Mouse (Mus musculus): ENCODE data around the gene Slc6a3. TPM values are rescaled to one million over a fixed set of nuclear protein-coding genes. Genes with fewer than 3 reads are reported as not detected.

Gene Slc6a3
- under 1 TPM in 1 of 4 experiments, not detected in 3; 0.15 TPM for total RNA-seq (2022)

DNA sequence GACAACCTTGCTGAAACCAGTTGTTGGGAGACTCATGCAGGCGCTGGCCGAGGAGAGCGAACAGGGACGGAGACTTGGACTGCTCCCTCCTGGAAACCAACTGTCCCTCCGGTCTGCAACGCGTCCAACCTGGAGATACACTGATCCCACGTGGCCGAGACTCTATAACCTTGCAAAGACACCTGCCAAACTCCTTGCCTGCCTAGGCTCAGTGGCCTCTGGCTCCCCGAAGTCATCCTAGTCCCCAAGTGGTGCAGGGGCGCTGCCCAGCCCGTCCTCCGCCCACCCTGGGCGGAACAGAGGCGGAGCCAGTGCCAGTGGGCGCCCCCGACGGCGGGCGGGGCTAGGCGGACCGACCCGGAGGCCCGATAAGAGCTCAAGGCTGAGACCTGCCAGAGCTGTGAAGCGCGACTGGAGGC, at the start of gene Slc6a3:
Slc6a3 (plus strand) TSS at position 345 of the 419 bp plus-strand sequence.
- DNase-seq = peak; percentile 60

DNA sequence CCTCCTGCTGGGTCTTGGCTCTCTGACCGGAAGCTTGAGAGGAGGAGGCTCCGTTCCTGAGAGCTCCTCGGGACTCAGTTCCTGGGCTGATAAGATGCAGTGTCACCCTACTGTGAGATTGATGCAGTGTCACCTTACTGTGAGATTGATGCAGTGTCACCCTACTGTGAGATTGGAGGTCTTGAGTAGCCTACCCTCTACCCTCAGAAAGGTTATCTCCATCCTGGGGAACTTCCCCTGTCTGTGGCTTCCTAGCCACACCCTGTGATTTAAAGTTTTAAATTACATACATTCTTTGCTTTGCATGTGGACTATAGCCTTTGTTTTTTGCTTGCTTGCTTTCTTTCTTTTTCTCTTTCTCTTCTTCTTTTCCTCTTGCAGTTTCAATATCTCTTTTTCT, 48.4 kb upstream of the Slc6a3 start:
- DNase-seq = no peak

DNA sequence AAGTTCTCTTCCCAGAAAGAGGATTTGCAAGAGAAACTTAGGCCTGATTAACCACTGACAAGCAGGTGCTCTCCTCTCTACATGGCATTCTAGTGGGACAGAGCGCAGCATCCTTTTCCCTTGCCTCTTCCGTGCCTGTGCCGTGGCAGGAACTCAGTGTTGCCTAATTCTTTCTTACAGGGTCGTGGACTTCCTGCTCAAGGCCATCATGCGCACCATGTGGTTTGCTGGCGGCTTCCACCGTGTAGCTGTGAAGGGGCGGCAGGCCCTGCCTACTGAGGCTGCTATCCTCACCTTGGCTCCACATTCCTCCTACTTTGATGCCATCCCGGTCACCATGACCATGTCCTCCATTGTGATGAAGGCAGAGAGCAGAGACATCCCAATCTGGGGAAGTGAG, 47.8 kb upstream of the Slc6a3 start:
- DNase-seq = no peak

DNA sequence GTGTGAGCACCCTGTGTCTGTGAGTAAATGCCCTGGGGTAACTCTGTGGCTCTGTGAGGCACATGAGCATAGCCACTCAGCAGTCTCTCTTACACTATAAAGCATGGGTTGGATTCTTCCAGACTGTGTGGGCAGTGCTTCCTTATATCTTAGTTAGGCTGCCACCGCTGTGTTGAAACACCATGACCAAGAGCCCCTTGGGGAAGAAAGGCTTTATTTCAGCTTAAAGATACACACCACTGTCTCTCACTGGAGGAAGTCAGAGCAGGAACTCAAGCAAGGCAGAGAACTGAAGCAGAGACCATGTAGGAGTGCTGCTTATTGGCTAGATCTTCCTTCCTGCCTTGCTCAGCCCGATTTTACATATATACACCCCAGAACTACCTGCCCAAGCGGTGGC, 46.6 kb upstream of the Slc6a3 start:
- DNase-seq = no peak

DNA sequence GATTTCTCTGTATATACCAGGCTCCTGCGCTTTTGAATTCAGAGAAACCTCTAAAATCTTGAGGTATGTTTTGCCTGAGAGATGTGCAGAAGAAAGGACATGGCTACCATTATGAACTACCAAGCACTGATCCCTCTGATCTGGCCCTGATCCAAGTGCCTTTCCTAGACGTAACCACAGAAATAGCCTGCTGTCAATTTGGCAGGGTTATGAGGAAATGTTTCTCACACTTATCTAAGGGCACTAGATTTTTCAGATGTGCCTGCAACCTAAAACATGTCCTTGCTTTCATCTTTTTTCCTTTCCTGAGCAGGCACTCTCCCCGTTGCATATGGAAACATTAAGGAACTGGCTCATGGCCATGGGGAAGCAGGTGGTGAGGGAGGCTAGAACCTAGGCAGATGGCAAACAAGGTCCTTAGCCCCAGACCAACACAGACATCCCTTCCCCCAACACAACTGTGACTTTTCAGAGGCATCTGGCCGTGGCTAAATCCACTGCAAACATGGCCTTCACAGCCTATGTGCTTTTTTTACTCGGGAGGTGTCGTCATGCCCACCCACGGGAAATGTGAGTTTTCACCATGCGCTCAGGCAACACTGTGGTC, 45.9 kb upstream of the Slc6a3 start:
- DNase-seq = no peak

DNA sequence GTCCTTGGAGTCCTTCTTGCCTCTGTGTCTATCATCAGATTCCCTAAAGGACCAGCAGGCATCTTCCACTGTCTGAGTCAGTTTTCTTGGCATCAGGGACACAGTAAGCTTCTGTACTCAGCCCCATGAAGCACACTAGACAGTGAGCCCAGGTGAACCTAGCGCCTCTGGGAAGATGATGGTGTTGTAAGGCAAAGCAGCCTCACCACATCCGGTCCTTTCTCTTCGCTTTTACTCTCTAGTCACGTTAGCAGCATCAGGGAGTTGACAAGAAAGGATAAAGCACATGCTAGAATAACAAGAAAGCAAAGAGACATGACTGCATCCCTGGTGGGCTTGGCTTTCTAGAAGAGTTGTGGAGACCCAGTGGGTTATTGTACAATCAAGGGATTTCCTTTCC, 43.4 kb upstream of the Slc6a3 start:
- no peak for DNase-seq

DNA sequence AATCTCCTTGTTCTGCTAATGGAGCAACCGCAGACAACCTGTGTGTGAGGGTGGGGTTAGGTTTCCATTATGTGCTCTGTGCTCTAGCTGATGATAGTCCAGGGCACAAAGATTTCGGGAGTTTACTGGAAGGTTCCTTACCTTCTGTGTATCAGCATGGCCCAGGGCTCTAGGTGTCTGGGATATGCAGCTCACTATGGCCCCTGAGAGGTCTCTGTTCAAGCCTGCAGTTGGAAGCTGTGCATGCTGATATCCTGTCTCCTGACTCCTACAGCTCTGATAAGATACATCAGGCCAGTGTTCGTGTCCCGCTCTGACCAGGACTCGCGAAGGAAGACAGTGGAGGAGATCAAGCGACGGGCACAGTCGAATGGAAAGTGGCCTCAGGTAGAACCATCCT, 42.0 kb upstream of the Slc6a3 start:
- DNase-seq = no peak

DNA sequence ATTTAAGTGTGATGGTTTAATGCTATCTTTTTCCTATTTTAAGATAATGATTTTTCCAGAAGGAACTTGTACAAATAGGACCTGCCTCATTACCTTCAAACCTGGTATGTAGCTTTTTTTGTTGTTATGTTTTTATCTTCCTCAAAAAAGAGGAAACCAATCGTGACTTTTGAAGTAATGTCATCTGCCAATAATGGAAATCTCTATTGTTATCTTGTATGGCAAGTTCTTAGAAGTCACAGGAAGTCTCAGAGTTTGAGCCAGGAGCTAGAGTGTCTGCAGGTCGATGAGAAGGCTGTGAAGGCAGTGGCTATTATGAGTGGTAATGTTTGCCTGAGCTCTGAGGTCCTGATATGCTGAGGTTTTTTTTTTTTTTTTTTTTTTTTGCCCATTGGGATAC, 40.4 kb upstream of the Slc6a3 start:
- DNase-seq = no peak

DNA sequence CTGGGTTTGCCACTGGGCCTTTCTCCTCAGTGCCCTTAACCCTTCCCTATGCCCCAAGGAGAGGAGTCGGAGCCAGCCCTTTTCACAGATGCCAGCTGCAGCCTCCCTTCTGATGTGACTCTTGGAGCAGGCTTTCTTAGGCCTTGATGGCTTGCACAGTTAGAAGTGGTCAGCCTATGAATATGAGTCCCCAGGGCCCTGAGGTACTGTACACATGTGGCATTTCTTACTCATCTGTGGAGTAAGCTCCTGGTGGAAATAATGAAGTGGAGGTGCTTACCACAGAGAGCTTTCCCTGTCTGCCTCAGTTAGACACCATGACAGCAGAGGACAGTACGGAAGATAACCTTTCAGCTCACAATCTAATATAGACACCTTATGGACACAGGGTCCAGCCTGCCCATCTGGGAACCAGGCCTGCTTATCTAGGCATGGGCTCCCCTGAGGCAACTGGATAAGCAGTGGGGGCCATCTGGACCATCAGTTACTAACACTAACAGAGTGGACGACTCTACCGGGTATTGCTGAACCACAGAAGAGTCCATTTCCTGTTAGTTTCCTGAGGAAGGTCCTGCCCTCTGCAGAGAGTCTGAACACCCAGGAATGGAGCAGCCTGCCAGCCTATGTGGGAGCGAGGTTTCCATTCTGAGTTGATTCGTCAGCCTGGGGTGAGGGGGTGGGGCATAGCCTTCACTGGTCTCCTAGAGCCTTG, 36.5 kb upstream of the Slc6a3 start:
- DNase-seq = no peak

DNA sequence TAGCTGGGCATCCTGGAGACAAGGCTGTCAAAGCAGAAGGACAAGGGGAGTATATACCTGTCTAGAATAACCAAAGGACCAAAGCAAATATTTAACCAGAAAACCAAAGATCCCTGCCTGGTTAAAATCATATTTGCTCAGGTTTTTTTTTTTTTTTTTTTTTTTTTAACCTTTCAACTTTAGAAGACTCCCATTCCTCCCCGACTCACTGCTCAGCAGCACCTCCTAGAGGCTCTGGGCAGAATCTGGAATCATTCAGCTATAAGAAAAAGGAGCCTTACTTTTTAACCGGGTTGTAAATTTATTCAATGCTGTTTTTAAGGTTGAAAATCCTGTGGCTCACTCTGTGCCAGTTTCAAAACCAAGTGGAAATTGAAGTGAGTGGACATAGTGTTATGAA, 33.8 kb upstream of the Slc6a3 start:
- DNase-seq = no peak

DNA sequence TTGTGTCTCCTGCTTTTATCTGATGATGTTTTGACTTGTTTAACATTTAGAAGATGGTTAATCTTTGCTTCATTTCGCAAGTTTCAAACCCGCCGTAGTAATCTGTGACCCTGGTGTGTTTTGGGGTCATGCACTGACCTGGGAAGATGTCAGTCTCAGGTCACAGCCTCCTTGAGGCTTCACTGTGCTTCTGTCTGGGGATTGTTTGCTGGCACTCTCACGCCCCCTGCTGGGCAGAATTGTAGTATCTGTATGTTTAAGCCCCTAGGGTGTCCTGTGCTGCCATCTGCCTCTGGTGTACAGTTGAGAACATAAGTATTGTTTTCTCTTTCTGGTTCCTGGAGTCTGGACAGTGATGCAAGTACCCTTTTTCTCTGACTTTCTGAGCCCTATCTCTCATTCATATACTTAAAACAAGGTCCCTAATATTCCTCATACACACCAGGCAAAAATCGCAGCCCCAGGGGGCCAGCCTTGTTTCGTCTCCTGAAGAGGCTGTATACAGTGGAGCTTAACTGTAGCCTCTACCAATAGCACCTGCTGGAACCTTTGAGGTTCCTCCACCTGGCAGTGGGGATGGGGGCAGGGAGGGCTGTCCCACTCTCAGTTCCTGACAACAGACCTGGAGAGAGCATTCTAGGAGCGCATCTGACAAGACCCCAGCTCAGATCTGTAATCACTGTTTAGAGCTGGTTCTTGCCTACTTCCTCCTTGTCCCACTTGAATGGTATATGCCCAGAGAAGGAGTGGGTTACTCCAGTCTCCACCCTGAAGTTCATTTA, 30.7 kb upstream of the Slc6a3 start:
- DNase-seq = peak; percentile 64

DNA sequence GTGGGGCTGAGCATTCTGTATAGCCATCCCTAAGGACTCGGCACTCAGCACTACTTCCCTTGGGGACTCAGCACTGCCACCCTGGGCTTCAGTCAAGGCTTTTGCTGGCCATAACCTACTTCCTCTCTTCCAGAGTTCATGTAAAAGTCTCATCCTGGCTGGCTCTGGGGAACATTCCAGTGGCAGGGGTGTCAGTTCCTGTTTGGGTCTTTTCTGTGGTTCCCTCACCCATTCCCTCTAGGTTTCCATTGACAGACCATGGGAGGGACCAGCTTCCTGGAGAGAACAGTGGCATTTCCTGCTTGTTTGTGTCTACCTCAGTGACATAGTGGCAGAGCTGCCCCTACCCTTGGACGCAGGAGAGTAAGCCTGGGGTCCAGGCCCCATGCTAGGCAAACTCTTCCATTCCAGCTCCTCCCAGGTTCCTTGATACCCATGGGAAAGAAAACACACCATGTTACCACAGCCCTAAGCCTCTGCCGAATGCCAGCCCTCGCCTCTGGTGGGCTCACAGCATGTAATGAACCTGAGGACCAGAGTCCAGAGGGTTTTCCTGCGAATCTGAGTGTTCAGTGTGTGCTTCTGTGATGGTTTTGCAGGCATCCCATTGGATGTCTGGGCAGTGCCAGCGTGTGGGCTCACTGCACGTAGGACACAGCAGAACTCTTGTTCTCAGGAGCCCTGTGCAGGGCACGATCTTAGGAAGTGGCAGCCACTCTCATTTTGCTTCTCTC, 27.6 kb upstream of the Slc6a3 start:
- peak; percentile 17 for DNase-seq

DNA sequence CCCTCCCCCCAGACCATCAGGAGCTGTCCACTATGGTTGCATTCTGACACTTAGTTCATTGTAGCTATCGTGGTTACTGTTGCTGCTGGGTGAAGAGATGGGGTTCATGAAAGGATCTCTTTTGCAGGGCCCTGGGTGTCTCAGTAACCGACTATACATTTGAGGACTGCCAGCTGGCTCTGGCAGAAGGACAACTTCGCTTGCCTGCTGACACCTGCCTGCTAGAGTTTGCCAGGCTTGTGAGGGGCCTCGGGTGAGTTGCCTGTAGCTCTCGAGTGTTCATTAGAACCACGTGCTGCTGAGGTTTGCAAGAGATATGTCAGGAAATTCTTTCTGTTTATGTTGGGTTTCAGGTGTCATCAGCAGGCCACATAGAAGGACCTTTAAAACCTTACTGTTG, 26.7 kb upstream of the Slc6a3 start:
- no peak for DNase-seq

DNA sequence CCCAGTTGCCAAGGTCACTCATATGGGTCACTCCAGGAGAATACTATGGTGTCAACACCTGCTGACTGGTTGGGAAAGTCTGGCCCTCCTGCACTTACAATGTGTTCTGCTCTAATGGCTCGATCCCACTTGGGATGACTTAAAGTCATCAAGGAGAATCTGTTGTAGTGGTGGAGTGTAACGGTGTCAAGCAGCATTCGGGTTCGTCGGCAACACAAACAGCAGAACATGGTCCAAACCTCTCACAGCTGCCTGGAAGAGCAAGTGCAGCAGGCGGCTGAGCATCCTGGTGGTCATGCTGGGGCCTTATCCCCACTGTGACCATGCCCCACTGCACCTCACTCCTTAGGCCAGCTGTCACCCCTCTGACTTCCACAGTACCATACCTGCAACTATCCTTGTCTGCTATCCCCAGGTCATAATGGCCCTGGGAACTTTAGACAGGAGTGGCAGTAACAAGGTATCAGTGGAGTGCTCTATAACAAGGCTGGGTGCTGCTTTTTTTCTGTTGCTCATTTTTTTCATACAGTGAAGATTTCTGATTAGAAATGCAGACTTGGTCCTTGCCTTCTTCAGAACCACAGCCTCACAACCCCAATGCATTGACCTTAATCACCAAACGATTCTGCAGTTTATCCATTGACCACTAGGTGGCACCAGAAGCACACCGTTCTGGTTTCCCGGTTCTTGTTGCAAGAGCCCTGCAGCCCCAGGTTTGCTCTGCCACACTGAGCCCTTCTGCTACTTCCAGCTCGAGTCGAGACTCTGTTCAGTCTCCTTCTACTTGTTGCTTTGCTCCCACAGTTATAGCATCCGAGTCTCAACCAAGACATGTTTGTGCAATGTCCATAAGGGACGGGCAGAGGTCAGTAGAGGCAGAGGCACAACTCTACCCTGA, 23.5 kb upstream of the Slc6a3 start:
- DNase-seq = peak; percentile 61

DNA sequence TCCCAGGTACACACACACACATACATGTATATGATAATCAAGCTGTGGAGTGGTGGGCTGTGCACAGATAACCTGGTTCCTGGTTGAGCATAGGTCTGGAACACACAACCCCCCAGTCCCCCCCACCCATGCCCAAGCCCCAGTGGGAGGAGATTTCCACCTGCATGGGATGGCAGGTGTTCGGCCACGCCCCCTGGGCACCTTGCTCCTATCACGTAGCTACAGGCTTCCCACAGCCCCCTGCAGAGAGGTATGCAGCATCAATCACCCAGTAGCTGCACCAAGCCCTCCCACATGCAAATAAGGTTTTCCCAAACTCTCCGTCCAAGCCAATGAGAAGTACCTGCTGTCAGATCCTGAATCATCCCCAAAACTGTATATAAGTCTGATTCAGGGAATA, 19.7 kb upstream of the Slc6a3 start:
- no peak for DNase-seq

DNA sequence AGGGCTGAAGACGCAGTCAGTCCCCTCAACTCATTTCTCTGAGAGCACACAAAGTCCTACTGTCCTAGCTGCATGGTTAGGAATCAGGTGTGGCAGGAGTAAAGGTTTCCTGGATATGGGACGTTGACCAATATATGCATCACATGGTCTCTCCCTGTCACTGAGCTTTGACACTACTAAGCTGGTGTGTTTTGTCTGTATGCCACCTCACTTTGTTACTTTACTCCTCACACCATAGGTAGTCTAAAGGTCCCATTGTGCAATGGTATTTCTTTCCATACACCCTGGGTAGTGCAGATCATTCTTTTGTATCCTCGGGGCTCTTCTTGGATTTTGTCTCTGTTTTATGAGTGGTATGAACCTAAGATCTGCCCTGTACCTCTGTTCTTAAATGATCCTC, 2.8 kb upstream of the Slc6a3 start:
- DNase-seq = no peak

DNA sequence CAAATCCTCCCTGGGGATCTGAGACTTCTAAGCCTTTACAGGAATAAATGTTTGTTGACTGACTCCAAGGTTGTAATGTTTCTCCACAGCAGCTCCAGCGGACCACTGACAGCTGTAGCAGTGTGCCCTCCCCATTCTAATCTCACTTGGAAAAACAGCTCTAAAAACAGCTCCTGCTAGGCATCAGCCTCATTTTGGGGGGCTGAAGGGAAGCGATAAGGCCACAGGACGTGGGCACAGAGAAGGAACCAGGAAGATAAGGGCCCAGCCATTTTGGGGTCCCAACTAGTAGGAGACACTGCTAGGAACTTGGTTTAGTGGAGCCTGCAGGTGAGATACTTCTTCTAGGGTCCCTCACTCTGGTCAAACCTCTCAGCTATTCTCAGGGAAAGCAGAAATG, 1.3 kb upstream of the Slc6a3 start:
- no peak for DNase-seq

DNA sequence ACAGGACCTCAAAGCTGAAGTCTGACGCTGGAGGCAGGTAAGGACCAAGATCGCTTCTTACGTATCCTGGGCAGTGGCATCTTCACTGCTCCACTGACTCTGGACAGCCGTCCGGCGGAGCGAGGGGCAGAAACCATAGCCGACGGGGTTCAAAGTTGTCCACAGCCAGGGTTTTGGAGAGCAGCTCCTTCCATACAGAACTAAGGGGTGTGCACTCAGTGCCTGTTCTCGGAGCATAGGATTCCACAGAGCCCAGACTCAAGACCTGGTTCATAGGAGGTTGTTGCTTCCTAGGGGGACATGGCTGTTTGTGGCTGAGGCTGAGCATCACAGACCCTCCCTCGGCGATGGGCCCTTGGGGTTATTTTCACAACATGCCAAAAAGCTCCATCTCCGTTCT, 277 bp downstream of the Slc6a3 start:
- DNase-seq = no peak

DNA sequence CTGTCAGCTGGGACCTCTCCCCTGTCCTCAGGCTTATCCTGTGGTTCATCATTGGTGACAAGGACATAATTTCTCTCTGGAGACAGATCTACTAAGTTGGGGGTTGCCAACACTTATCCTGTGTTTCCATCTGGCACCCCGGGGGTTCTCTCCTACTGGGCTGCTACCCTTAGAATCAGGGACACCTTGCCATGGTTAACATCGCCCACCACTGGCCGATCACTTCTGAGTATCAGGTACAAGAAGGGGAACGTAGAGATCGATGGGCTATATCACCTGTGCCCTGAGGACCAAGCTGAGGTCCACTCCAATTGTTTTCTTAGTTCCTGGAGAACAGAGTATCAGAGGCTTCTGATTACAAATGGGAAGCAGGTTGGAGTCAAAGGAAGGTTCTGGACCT, 27.7 kb downstream of the Slc6a3 start:
- DNase-seq = no peak

DNA sequence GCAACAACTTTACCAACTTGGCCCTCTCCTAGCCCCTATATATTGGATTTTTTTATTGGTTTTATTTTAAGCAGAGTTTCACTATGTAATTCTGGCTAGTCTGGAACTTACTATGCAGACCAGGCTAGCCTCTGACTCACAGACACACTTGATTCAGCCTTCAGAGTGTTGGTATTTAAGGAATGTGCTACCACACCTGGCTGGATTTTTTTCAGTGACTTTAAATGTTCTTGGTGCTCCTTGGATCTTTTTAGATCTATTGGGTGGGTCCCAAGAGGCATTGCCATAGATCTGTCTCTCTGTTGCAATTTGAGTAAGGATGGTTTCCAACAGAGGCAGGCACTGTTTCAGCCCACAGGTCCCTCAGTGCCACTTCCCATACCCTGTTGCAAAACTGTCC, 38.5 kb downstream of the Slc6a3 start:
- no peak for DNase-seq

DNA sequence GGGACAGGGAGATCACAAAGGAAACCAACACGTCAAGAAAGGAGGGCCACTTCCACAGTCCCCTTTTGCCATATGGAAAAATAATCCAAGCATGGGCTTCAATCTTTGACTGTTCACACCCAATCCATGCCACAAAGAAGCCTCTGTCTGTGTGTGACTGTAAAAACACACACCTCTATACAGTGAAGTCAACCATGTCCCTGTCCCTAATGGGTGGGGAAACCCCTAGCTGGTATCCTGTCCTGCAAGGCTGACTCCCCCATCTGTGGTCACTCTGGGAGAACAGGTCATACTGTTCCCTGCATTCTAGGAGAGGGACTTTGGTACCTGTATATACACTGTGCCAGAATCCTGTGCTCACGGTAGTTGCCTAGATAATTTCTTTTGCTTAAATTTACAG, 40.7 kb downstream of the Slc6a3 start:
- no peak for DNase-seq

DNA sequence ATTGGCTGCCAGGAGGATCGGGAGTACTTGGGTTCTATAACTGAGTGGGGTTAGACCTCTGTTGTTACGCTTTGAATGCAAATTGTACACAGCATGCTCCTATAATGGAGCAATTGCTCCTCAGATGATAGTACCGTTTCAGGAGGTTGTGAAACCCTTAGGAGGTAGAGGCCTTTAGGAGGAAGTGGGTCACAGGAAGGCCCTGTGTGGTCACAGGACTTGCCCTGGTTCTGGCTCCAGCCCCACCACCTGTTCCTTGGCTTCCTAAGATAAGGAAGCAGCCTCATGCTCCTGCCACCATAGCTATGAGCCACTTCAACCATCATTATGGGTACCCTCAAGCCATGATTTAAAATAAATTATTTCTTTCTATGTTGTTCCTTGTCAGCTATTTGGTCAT, 54.9 kb downstream of the Slc6a3 start:
- no peak for DNase-seq
